ENCODE assay signal across 21 mouse cellular contexts in genomic region chr17:32195725-32196124, GRCm38 (mm10). TPM values are rescaled to one million over a fixed set of nuclear protein-coding genes. Genes with fewer than 3 reads are reported as not detected.
"Had no signal": no experiment of that assay in that cellular context is flagged by ENCODE, and none has a peak within 500 bp of the region (broad histone marks: within the 10 kb centered on the region; RNA-seq: fewer than 3 reads in every experiment).

No protein-coding gene starts in this region.

- DNase-seq: kidney, adult 8-10 months; kidney, postnatal 14 days; layer of hippocampus, adult 9-11 months; liver, embryonic 13.5 days; lung, adult 2 months; lung, postnatal 14 days; lung, postnatal 4 days; thymus, adult 2 months; thymus, postnatal 14 days had no signal

- H3K4me1 ChIP-seq: midbrain, embryonic 10.5 days; midbrain, embryonic 13.5 days; neural tube, embryonic 13.5 days had no signal

- H3K27me3 ChIP-seq: liver, embryonic 13.5 days; megakaryocyte, embryonic 14.5 days; neural tube, embryonic 13.5 days had no signal

- ATAC-seq: midbrain, embryonic 13.5 days; midbrain, embryonic 16.5 days had no signal

- H3K27ac ChIP-seq: layer of hippocampus, adult 2 months; left cerebral cortex, adult 2 months; liver, embryonic 13.5 days; midbrain, embryonic 10.5 days; midbrain, embryonic 13.5 days; neural tube, embryonic 13.5 days had no signal

- H3K4me3 ChIP-seq: layer of hippocampus, adult 2 months; left cerebral cortex, adult 2 months; liver, embryonic 13.5 days; megakaryocyte, embryonic 14.5 days; midbrain, embryonic 10.5 days; midbrain, embryonic 13.5 days; myocyte; neural tube, embryonic 13.5 days had no signal

- H3K9ac ChIP-seq: liver, embryonic 13.5 days; midbrain, embryonic 13.5 days; neural tube, embryonic 13.5 days had no signal

- H3K9me3 ChIP-seq: liver, embryonic 13.5 days; megakaryocyte, embryonic 14.5 days; midbrain, embryonic 10.5 days; midbrain, embryonic 13.5 days; neural tube, embryonic 13.5 days had no signal

RNA-seq across cellular contexts. Expression of gene Ephx3, which starts 6.4 kb away (rescaled TPM):
- total RNA-seq: monocyte, adult 5-6 weeks had no signal
- polyA plus RNA-seq: limb, embryonic 11.5 days; liver, embryonic 13.5 days; liver, embryonic 16.5 days had no signal

RNA-seq across cellular contexts. Expression of gene Notch3, which starts 29.1 kb away (rescaled TPM):
- total RNA-seq: monocyte, adult 5-6 weeks; neutrophil, adult 5-6 weeks had no signal
